Mouse (Mus musculus) hematopoietic stem cell, adult 5-6 weeks (primary cell): ENCODE measurements around the gene Rangap1. TPM values are rescaled to one million over a fixed set of nuclear protein-coding genes. Genes with fewer than 3 reads are reported as not detected.
"Not testable (repeated sequence)": the region's sequence is repeated elsewhere in the genome, so short reads cannot be mapped to it uniquely, and the experiment has no call there.

Experiments used
- ATAC-seq, 2 experiments: fragments of 125-278 bp in 1 of 2; replicated peaks in 1 of 2; 2 replicates each; pipeline ENCODE4 v1.8.0; 2016 to 2017; ENCODE audit warnings: inconsistent platforms in 2 of 2, mild to moderate bottlenecking in 2 of 2, moderate number of reproducible peaks in 2 of 2, low read depth in 1 of 2, moderate TSS enrichment in 1 of 2; ENCODE audit not compliant: low FRiP score in 2 of 2, poor library complexity in 2 of 2, severe bottlenecking in 2 of 2, insufficient read depth in 1 of 2, low TSS enrichment in 1 of 2
- total RNA-seq: library from RNA; stranded (forward); fragments of 172-1452, 232-1000 nt; gene quantifications from 2 replicates; pipeline ENCODE4 v1.2.3, GENCODE M21; 2017

The Rangap1 gene
- total RNA-seq, 1 experiment from 2014 or later, result 125 TPM

GRCm38 (mm10) chr15:81758701-81759100, 13.4 kb upstream of the Rangap1 start:
- ATAC-seq, result no peak

- no peak for ATAC-seq
Observed at GRCm38 (mm10) chr15:81753669-81754068, 8.3 kb upstream of the Rangap1 start.

DNA sequence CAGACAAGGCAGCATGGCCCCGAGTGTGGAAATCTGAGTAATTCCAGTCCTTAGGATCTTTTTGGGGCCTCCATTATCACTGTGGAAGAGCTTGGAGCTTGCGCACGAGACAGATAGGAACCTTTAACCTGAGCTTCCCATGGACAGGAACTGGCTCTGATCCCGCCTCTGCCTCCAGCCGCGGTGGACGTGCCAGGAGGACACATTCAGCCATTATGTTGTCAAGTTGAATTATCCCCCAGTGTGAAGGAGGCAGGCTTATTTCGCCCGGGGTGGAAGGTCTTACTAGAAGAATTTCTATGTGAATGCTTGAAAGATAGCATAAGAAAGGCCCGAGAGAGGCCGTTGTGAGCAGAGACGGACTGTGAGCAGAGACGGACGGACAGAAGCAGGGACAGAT, 4.4 kb upstream of the Rangap1 start:
- ATAC-seq, result no peak

GRCm38 (mm10) chr15:81745601-81746114, 328 bp upstream of the Rangap1 start:
- ATAC-seq, result peak; percentile 33 to 71

GRCm38 (mm10) chr15:81742368-81742767, 3.0 kb downstream of the Rangap1 start:
- not testable (repeated sequence) for ATAC-seq

DNA sequence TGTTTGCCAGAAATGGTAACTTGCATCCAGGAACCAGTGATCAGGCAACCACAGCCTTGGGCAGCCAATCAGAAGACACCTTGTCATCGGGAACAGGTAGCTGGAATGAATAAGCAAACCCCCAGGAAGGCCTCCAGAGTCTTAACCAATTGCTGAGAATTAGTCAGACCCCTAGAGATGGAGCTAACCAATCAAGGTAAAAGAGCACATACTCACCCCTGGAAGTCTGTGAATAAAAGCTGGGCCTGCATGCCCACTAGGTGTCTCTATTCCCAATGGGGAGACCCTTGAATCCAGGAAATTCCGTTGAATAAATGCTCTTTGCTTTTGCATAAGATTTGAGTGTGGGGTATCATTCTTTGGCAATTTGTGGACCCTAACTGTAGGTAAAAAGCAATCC, 5.4 kb downstream of the Rangap1 start:
- ATAC-seq, result no peak

DNA sequence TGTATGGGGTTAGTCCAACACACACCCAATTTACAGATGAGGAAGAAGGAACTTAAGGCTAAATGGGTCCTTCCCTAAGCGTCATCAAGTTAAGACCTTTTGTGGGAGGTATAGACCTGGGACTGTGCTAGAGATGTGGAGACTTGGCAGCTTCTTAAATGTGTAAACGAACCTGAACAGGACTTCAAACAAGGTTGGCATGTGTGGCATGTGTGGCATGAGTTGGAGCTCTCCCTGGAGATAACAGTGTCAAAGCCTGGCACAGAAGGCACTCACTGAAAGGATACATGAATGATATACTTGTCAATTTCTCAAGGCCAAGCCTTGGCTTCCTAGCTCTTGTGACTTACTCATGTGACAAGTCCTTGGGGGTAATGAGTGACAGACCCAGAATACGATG, 6.0 kb downstream of the Rangap1 start:
- no peak for ATAC-seq

DNA sequence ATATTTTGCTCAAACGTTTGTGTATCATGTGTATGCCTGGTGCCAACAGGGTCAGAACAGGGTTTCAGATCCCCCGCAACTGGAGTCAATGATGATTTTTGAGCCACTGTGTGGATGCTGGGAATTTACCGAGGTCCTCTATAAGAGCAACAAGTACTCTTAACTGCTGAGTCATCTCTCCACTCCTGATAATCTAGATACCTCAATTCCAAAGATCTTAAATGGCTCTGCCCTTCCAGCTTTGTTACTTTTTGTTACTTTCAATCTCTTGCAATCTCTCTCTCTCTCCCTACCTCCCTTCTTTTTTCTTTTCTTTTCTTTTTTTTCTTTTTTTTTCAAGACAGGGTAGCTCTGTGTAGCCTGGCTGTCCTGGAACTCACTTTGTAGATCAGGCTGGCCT, 10.3 kb downstream of the Rangap1 start:
- no peak for ATAC-seq

DNA sequence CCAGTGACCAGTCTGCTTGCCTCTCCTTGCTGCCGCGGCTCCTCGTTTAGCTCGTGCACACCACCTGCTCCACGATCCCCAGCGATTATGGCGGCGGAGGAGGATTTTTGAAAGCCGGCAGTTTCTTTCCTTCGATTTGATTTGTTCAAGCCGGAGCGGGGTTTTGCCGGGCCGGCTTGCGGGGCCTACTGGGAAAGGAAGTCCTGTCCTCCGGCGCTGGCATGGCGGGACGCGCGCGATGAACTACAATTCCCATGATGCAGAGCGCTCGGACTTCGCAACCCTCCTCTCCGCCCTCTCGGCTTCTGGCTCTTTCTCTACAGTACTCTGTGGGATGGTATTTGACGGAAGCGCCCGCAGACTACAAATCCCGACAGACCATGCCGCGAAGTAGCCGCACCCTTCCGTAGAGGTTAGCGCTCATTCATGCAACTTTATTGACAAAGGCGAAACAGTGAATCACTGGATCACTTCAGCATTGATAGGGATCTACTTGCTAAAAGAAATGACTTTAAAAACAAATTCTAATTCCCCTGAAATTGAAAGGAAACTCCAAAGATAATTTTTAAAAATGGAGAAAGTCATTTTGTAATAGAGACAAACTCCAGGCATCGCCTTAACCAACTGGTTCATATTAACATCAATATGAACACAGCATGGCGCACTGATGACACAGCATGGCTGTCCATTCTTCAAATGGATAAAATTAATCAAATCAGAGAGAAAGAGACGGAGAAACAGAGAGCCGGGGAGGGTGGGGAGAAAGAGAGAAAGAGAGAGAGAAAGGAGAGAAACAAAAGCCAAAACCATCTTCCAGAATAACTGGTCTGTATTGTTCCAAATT, 15.3 kb downstream of the Rangap1 start:
- peak; percentile 98 to 99 for ATAC-seq

DNA sequence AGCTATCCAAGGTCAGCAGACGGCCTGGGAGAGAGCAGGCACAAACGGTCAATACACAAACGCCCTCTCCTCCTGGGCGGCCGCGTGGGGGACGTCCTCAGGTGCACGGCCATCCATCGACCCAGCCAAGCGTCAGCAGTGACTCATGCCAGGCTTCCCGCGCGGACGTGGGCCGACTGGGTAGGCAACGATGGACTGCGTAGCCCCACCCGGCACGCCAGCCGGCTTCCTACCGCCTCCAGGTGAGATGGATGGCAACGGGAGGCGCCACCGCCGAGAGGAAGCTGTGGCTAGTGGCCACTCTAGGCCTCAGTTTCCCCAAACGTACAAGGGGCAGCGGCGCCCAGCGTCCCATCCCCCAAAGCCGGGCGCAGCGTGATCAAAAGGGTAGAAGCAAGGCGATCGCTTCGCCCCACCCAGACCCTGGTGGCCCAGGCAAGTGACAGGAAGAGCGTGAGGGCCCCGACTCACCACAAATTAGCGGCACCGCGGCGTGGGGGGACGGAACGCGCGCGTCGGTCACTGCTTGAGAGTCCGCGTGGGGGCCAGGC, 16.0 kb downstream of the Rangap1 start:
- ATAC-seq, result peak in 1 of 2 experiments; percentile 30; a peak in 2 of 4 replicates

DNA sequence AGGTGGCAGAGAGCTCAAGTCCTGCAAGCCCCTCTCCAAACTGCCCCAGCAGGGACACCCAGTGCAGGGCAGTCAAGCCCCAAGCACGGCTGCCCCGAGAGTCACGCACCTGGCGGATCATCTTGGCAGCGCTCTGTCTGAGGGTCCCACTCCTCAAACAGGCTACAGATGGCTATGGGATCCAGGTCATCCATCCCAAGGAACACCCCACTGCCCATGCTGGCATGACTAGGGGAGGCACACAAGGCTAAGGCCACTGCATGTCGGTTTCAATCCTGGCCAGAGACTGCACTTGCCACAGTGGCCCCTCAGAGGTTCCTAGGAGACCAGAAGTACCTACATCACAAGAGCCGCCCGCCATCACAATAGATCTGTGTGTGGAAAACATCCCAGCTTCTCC, 19.4 kb downstream of the Rangap1 start:
- ATAC-seq, result no peak

- ATAC-seq, result no peak
Observed at GRCm38 (mm10) chr15:81723653-81724052, 21.7 kb downstream of the Rangap1 start.

- ATAC-seq, result no peak
Observed at GRCm38 (mm10) chr15:81722361-81722760, 23.0 kb downstream of the Rangap1 start.

DNA sequence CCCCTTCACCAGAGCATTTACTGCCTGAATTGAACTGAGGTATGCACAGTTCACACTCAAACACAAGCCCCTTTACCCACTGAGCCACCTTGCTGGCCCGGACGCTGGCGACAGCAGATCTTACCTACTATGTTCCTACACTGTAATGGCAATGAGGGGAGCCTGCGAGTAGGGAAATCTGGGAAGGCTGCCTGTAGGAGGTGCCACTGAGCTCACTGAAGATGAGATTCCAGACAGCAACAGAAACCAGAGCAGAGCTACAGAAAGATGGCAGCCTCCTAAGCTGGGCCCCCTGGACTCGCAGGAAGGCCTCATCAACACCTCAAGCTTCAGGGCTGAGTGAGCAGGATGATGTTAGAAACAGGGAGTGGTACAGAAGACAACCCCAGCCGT, 26.2 kb downstream of the Rangap1 start:
- no peak for ATAC-seq

- ATAC-seq, result no peak
Observed at GRCm38 (mm10) chr15:81718336-81719138, 26.8 kb downstream of the Rangap1 start.

DNA sequence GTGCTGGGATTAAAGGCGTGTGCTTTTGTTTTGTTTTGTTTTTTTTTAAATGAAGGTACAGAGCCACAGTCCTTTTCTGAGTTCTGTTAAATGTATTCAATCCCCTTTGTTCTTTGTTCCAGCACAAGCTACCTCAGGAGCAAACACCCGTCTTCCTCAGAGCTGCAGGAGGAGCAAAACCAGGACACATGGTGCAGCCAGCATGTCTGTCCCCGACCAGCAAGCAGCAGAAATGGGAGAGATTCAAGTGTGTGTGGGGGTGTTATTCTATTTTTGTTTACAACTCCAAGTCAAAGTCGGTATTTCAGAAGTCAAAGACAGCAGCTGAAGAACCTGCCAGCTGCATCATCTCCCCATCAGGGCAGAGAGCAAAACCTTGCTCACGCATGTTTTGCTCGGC, 31.6 kb downstream of the Rangap1 start:
- ATAC-seq, result no peak

GRCm38 (mm10) chr15:81710801-81711200, 34.5 kb downstream of the Rangap1 start:
- ATAC-seq, result no peak

DNA sequence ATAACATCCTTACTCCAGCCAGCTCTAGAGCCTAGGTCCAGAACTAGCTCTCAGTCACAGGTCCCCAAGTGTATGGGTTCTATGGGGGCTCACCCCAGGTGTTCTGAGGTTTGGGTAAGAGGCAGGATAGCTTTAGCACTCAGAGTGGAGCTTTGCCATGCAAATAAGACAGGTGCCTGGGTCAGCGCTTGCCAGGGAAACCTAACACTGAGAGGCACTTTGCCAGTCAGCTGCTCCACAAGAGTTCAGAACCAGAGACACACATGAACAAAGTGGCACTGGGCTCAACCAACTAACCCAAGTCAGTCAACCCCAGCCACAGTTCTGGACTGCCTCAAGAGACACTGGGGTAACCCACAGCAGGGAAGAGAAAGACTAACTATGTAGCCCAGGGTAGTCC, 35.6 kb downstream of the Rangap1 start:
- no peak for ATAC-seq
